Mouse (Mus musculus): ENCODE results near the gene Mllt1.

DNA sequence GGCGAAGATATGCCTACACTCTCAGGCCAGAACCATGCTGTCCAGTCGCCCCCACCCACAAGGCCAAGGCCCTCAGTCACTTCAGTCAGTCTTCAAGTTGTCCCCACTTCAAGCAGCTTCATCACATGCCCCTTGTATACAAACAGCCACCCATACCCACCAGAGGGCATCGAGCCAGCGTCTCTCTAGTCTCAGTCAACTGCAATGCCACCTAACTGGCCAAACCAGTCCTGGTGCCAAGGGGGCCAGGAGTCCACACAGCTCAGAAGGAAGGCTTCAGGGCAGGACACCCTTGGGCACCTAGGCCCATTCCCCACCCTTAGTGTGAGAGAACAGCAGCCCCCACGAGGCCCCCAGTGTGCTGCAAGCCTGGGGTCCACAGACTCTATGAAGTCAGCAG, 28.1 kb downstream of the Mllt1 start:
- no peak for TF ChIP-seq ZKSCAN1 (IDR thresholded peaks at IDR 0.05; ENCODE audit: borderline replicate concordance, low read depth, low read length)
- no peak for TF ChIP-seq EP300 (IDR thresholded peaks at IDR 0.05; ENCODE audit: low read length)
- TF ChIP-seq MXI1 (IDR thresholded peaks at IDR 0.05; ENCODE audit: low read depth, low read length), result no peak
- no peak for TF ChIP-seq CTCF (conservative IDR thresholded peaks at IDR 0.05 in 1 of 2, IDR thresholded peaks at IDR 0.05 in 1 of 2; ENCODE audit: low read depth in 2 of 2, low read length in 2 of 2)
- TF ChIP-seq KAT2A (IDR thresholded peaks at IDR 0.05; ENCODE audit: insufficient replicate concordance, low read length), result no peak
- TF ChIP-seq CHD2 (IDR thresholded peaks at IDR 0.05; ENCODE audit: low read length), result no peak
- no peak for TF ChIP-seq POLR2A (IDR thresholded peaks at IDR 0.05; ENCODE audit: low read depth, low read length)
- no peak for TF ChIP-seq RCOR1 (conservative IDR thresholded peaks at IDR 0.05; ENCODE audit: low read depth, low read length)
- no peak for TF ChIP-seq MAZ (IDR thresholded peaks at IDR 0.05; ENCODE audit: low read depth, low read length)
- TF ChIP-seq POLR2AphosphoS2 (IDR thresholded peaks at IDR 0.05; ENCODE audit: low read depth, low read length), result no peak
- TF ChIP-seq ELF1 (IDR thresholded peaks at IDR 0.05; ENCODE audit: low read depth, low read length), result no peak
- TF ChIP-seq SIN3A (IDR thresholded peaks at IDR 0.05; ENCODE audit: low read length), result no peak
- no peak for TF ChIP-seq TCF12 (IDR thresholded peaks at IDR 0.05; ENCODE audit: low read depth, low read length)
- no peak for TF ChIP-seq CHD1 (IDR thresholded peaks at IDR 0.05; ENCODE audit: low read depth, low read length)
